Mouse (Mus musculus): ENCODE data around the gene Ncapd3.

DNA sequence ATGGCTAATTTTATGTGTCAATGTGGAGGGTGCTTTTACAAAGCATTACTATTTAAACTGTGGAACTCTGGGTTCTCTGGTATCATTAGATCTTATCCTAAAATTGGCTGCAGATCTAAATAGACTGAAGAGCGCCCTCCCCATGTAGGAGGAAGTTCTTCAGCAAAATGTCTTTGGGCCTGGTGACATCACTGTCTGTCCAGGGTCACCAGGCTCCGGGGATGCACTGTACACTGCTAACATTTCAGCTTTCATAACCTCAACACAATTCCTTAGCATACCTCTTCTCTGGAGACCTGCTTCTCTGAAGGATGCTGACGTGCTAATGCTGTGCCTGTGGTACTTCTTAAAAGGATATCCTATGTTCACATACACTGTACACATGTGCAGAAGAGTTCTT, 81.8 kb downstream of the Ncapd3 start:
- no peak for TF ChIP-seq POLR2A (IDR thresholded peaks at IDR 0.05; ENCODE audit: borderline replicate concordance, extremely low read depth, insufficient read depth, insufficient read length, poor library complexity, severe bottlenecking)
- no peak for TF ChIP-seq CTCF (IDR thresholded peaks at IDR 0.05; ENCODE audit: borderline replicate concordance, extremely low read depth, insufficient read depth, insufficient read length)

Measured in brain, embryonic 14.5 days (tissue).